Mouse (Mus musculus): ENCODE data around the gene Fgfr2. TPM values are rescaled to one million over a fixed set of nuclear protein-coding genes. Genes with fewer than 3 reads are reported as not detected.
A peak's percentile ranks its signal among the peaks of the same experiment; 100 is the strongest.

The Fgfr2 gene
- polyA plus RNA-seq, 1 experiment, result 14.8 TPM

GRCm38 (mm10) chr7:133124701-133125485, 1.7 kb upstream of the Fgfr2 start:
- WGBS, result 59% methylated on average over 34 of the region's 34 CpGs
- peaks cover 5% of the 10 kb centered on the region; the same call in 1 of the 2 replicates for H3K4me1 ChIP-seq (ENCODE audit: control insufficient read depth, insufficient read depth, low read length)
- peak overlapping the region; percentile 100 for H3K4me3 ChIP-seq (ENCODE audit: insufficient read depth, low read depth, low read length)
- H3K27ac ChIP-seq (ENCODE audit: insufficient read depth, low read depth, low read length), result 0 out of 2 replicates have a peak overlapping the region, but pooled peaks have one; percentile 81
- DNase-seq, result no peak
- no peaks in the 10 kb centered on the region for H3K36me3 ChIP-seq (ENCODE audit: control insufficient read depth, insufficient read depth, low read length)
- no peak for TF ChIP-seq POLR2A (IDR thresholded peaks at IDR 0.05; ENCODE audit: low read depth, low read length)
- TF ChIP-seq CTCF (conservative IDR thresholded peaks at IDR 0.05; ENCODE audit: insufficient read depth, insufficient read length, low read depth, low read length), result no peak
- H3K27me3 ChIP-seq (replicated peaks; ENCODE audit: control insufficient read depth, insufficient read depth, low read length), result no peaks in the 10 kb centered on the region

- peak; percentile 90 for DNase-seq
- H3K27ac ChIP-seq (ENCODE audit: insufficient read depth, low read depth, low read length), result peak within 1 kb of the TSS; percentile 98
- peaks cover 6% of the 10 kb centered on the region; the same call in 1 of the 2 replicates for H3K4me1 ChIP-seq (ENCODE audit: control insufficient read depth, insufficient read depth, low read length)
- no peaks in the 10 kb centered on the region for H3K27me3 ChIP-seq (replicated peaks; ENCODE audit: control insufficient read depth, insufficient read depth, low read length)
- H3K36me3 ChIP-seq (ENCODE audit: control insufficient read depth, insufficient read depth, low read length), result no peaks in the 10 kb centered on the region
- TF ChIP-seq CTCF (conservative IDR thresholded peaks at IDR 0.05; ENCODE audit: insufficient read depth, insufficient read length, low read depth, low read length) (peak; percentile 45; the same call in 1 of the 2 replicates), POLR2A (IDR thresholded peaks at IDR 0.05; ENCODE audit: low read depth, low read length) (no peak)
- WGBS, result 3% methylated on average over 59 of the region's 59 CpGs
- H3K4me3 ChIP-seq (ENCODE audit: insufficient read depth, low read depth, low read length), result peak within 1 kb of the TSS; percentile 100
These were observed 1.0 kb upstream of the Fgfr2 start, which contains the start of gene Ctbp2 for GRCm38 (mm10) chr7:133123999-133124700. Gene Ctbp2, minus strand, starts transcription at chr7:133124354.

- Histone ChIP-seq H3K36me3 (ENCODE audit: control insufficient read depth, insufficient read depth, low read length) (no peaks in the 10 kb centered on the region), H3K4me3 (ENCODE audit: insufficient read depth, low read depth, low read length) (peak overlapping the region; percentile 100), H3K4me1 (ENCODE audit: control insufficient read depth, insufficient read depth, low read length) (peaks cover 12% of the 10 kb centered on the region; the same call in 1 of the 2 replicates), H3K27ac (ENCODE audit: insufficient read depth, low read depth, low read length) (peak overlapping the region; percentile 98), H3K27me3 (replicated peaks; ENCODE audit: control insufficient read depth, insufficient read depth, low read length) (no peaks in the 10 kb centered on the region)
- DNase-seq, result peak; percentile 62
- under 1% methylated on average over 96 of the region's 102 CpGs for WGBS
- no peak for TF ChIP-seq POLR2A (IDR thresholded peaks at IDR 0.05; ENCODE audit: low read depth, low read length)
- TF ChIP-seq CTCF (conservative IDR thresholded peaks at IDR 0.05; ENCODE audit: insufficient read depth, insufficient read length, low read depth, low read length), result no peak
These were observed 539 bp downstream of the Fgfr2 start for GRCm38 (mm10) chr7:133122379-133123243.

DNA sequence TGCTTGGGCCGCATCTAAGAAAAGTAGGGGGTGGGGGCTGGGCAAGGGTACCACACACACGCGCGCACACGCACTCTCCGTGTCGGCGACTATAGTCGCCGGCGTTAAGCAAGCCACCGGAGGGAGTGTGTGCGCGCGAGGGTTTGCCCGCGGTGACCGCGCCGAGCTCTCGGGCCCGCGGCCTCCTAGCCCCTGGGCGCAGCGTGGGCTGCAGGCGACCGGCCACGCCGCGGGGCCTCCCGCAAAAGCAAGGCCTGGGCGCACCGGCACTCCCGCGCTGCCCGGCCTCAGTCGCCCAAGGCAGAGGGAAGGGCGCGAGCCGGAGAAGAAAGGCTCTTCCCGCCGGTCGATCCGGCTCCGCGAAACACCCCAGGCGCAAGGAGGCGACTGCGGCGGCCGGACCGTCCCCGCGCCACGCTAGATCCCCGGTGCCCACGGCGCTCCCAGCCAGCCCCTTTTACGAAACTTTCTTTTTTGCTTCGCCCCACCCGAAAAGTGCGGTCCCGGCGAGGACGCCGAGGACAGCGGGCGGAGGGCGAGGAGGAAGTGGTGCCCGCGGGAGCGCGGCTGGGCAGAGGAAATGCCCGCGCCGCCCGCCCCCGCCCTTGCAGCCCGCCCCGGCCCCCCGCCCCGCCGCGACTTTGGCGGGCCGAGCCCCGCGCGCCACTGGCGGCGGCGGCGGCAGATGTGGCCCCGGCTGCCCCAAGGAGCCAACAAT, 1.3 kb downstream of the Fgfr2 start:
- no peaks in the 10 kb centered on the region for H3K36me3 ChIP-seq (ENCODE audit: control insufficient read depth, insufficient read depth, low read length)
- WGBS, result under 1% methylated on average over 75 of the region's 94 CpGs
- peaks cover 12% of the 10 kb centered on the region; the same call in 1 of the 2 replicates for H3K4me1 ChIP-seq (ENCODE audit: control insufficient read depth, insufficient read depth, low read length)
- H3K4me3 ChIP-seq (ENCODE audit: insufficient read depth, low read depth, low read length), result peak overlapping the region; percentile 100
- no peaks in the 10 kb centered on the region for H3K27me3 ChIP-seq (replicated peaks; ENCODE audit: control insufficient read depth, insufficient read depth, low read length)
- peak; percentile 57 for DNase-seq
- peak overlapping the region; percentile 98 for H3K27ac ChIP-seq (ENCODE audit: insufficient read depth, low read depth, low read length)
- TF ChIP-seq CTCF (conservative IDR thresholded peaks at IDR 0.05; ENCODE audit: insufficient read depth, insufficient read length, low read depth, low read length) (no peak), POLR2A (IDR thresholded peaks at IDR 0.05; ENCODE audit: low read depth, low read length) (no peak)

GRCm38 (mm10) chr7:133121080-133121607, 2.0 kb downstream of the Fgfr2 start:
- H3K4me3 ChIP-seq (ENCODE audit: insufficient read depth, low read depth, low read length), result peak overlapping the region; percentile 100
- H3K27ac ChIP-seq (ENCODE audit: insufficient read depth, low read depth, low read length), result peak overlapping the region; percentile 97
- no peaks in the 10 kb centered on the region for H3K27me3 ChIP-seq (replicated peaks; ENCODE audit: control insufficient read depth, insufficient read depth, low read length)
- no peaks in the 10 kb centered on the region for H3K36me3 ChIP-seq (ENCODE audit: control insufficient read depth, insufficient read depth, low read length)
- TF ChIP-seq CTCF (conservative IDR thresholded peaks at IDR 0.05; ENCODE audit: insufficient read depth, insufficient read length, low read depth, low read length), result no peak
- no peak for TF ChIP-seq POLR2A (IDR thresholded peaks at IDR 0.05; ENCODE audit: low read depth, low read length)
- H3K4me1 ChIP-seq (ENCODE audit: control insufficient read depth, insufficient read depth, low read length), result peaks cover 14% of the 10 kb centered on the region; the same call in 1 of the 2 replicates
- DNase-seq, result no peak
- WGBS, result 21% methylated on average over 14 of the region's 14 CpGs

Data from kidney, adult 2 months (tissue).